Mouse (Mus musculus): ENCODE data around the gene Clcc1. TPM values are rescaled to one million over a fixed set of nuclear protein-coding genes. Genes with fewer than 3 reads are reported as not detected.
A peak's percentile ranks its signal among the peaks of the same experiment; 100 is the strongest.

The Clcc1 gene
- polyA plus RNA-seq, 1 experiment from 2014 or later: 67.4 TPM

GRCm38 (mm10) chr3:108713065-108713675 lies 59.5 kb downstream of the Clcc1 start:
- 45% methylated on average over 3 of the region's 3 CpGs for WGBS
- no peak for ATAC-seq (ENCODE audit: low read depth)
- no peak overlapping the region for H3K27ac ChIP-seq (replicated peaks; ENCODE audit: low read depth, low read length)
- no peaks in the 10 kb centered on the region for H3K36me3 ChIP-seq (ENCODE audit: control insufficient read depth, insufficient read depth, low read length)
- no peak overlapping the region for H3K4me2 ChIP-seq (ENCODE audit: low read depth, low read length)
- H3K27me3 ChIP-seq (replicated peaks; ENCODE audit: control insufficient read depth, insufficient read depth, low read length): no peaks in the 10 kb centered on the region
- H3K4me3 ChIP-seq (ENCODE audit: low read depth, low read length): no peak overlapping the region
- H3K9ac ChIP-seq (ENCODE audit: low read depth, low read length): no peak overlapping the region
- DNase-seq (ENCODE audit: low spot score): peak; percentile 16
- peaks cover 8% of the 10 kb centered on the region for H3K4me1 ChIP-seq (ENCODE audit: control insufficient read depth, insufficient read depth, low read length)
- H3K9me3 ChIP-seq (ENCODE audit: control insufficient read depth, low read length): no peaks in the 10 kb centered on the region

GRCm38 (mm10) chr3:108714837-108715236 lies 61.1 kb downstream of the Clcc1 start:
- WGBS: 95% methylated on average over 4 of the region's 4 CpGs
- Histone ChIP-seq H3K4me2 (ENCODE audit: low read depth, low read length) (no peak overlapping the region), H3K9ac (ENCODE audit: low read depth, low read length) (no peak overlapping the region), H3K4me1 (ENCODE audit: control insufficient read depth, insufficient read depth, low read length) (peaks cover 19% of the 10 kb centered on the region), H3K9me3 (ENCODE audit: control insufficient read depth, low read length) (no peaks in the 10 kb centered on the region), H3K36me3 (ENCODE audit: control insufficient read depth, insufficient read depth, low read length) (no peaks in the 10 kb centered on the region), H3K27ac (replicated peaks; ENCODE audit: low read depth, low read length) (no peak overlapping the region), H3K4me3 (ENCODE audit: low read depth, low read length) (no peak overlapping the region), H3K27me3 (replicated peaks; ENCODE audit: control insufficient read depth, insufficient read depth, low read length) (no peaks in the 10 kb centered on the region)
- DNase-seq (ENCODE audit: low spot score): no peak
- ATAC-seq (ENCODE audit: low read depth): no peak

- H3K27me3 ChIP-seq (replicated peaks; ENCODE audit: control insufficient read depth, insufficient read depth, low read length): no peaks in the 10 kb centered on the region
- H3K9me3 ChIP-seq (ENCODE audit: control insufficient read depth, low read length): no peaks in the 10 kb centered on the region
- DNase-seq (ENCODE audit: low spot score): no peak
- WGBS: 87% methylated on average over 3 of the region's 3 CpGs
- H3K27ac ChIP-seq (replicated peaks; ENCODE audit: low read depth, low read length): no peak overlapping the region
- no peaks in the 10 kb centered on the region for H3K36me3 ChIP-seq (ENCODE audit: control insufficient read depth, insufficient read depth, low read length)
- H3K9ac ChIP-seq (ENCODE audit: low read depth, low read length): no peak overlapping the region
- peaks cover 28% of the 10 kb centered on the region for H3K4me1 ChIP-seq (ENCODE audit: control insufficient read depth, insufficient read depth, low read length)
- no peak overlapping the region for H3K4me2 ChIP-seq (ENCODE audit: low read depth, low read length)
- H3K4me3 ChIP-seq (ENCODE audit: low read depth, low read length): no peak overlapping the region
- ATAC-seq (ENCODE audit: low read depth): no peak
These were observed 64.3 kb downstream of the Clcc1 start for GRCm38 (mm10) chr3:108717896-108718502.

DNA sequence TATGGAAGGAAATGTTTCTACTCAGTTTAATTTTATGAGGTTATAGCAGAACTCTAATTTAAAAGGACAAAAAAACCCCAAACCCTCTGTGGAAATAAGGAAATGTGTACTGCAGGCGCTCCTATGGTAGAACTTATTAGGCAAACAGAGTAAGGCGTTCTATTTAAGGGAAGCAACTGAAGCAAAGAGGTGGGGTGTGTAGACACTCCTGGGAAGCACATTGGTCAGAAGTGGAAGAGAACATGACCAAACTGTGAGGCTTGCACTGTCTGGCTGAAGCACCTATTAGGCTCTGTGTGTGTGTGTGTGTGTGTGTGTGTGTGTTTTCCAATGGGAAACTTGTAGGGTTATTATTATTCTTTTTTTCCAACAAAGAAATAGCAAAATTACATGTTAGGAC lies 65.6 kb downstream of the Clcc1 start:
- Histone ChIP-seq H3K4me1 (ENCODE audit: control insufficient read depth, insufficient read depth, low read length) (peaks cover 26% of the 10 kb centered on the region), H3K27ac (replicated peaks; ENCODE audit: low read depth, low read length) (no peak overlapping the region), H3K4me2 (ENCODE audit: low read depth, low read length) (peak overlapping the region; percentile 78), H3K9me3 (ENCODE audit: control insufficient read depth, low read length) (no peaks in the 10 kb centered on the region), H3K9ac (ENCODE audit: low read depth, low read length) (no peak overlapping the region), H3K27me3 (replicated peaks; ENCODE audit: control insufficient read depth, insufficient read depth, low read length) (no peaks in the 10 kb centered on the region), H3K4me3 (ENCODE audit: low read depth, low read length) (no peak overlapping the region), H3K36me3 (ENCODE audit: control insufficient read depth, insufficient read depth, low read length) (no peaks in the 10 kb centered on the region)
- 82% methylated on average over 2 of the region's 2 CpGs for whole genome bisulfite sequencing
- ATAC-seq (ENCODE audit: low read depth) (no peak), DNase-seq (ENCODE audit: low spot score) (no peak)

GRCm38 (mm10) chr3:108719761-108720160 lies 66.0 kb downstream of the Clcc1 start:
- Histone ChIP-seq H3K4me3 (ENCODE audit: low read depth, low read length) (no peak overlapping the region), H3K4me2 (ENCODE audit: low read depth, low read length) (peak overlapping the region; percentile 78), H3K27me3 (replicated peaks; ENCODE audit: control insufficient read depth, insufficient read depth, low read length) (no peaks in the 10 kb centered on the region), H3K36me3 (ENCODE audit: control insufficient read depth, insufficient read depth, low read length) (no peaks in the 10 kb centered on the region), H3K9me3 (ENCODE audit: control insufficient read depth, low read length) (no peaks in the 10 kb centered on the region), H3K4me1 (ENCODE audit: control insufficient read depth, insufficient read depth, low read length) (peaks cover 26% of the 10 kb centered on the region), H3K27ac (replicated peaks; ENCODE audit: low read depth, low read length) (no peak overlapping the region), H3K9ac (ENCODE audit: low read depth, low read length) (no peak overlapping the region)
- ATAC-seq (ENCODE audit: low read depth) (no peak), DNase-seq (ENCODE audit: low spot score) (no peak)
- 78% methylated on average over 3 of the region's 3 CpGs for WGBS

DNA sequence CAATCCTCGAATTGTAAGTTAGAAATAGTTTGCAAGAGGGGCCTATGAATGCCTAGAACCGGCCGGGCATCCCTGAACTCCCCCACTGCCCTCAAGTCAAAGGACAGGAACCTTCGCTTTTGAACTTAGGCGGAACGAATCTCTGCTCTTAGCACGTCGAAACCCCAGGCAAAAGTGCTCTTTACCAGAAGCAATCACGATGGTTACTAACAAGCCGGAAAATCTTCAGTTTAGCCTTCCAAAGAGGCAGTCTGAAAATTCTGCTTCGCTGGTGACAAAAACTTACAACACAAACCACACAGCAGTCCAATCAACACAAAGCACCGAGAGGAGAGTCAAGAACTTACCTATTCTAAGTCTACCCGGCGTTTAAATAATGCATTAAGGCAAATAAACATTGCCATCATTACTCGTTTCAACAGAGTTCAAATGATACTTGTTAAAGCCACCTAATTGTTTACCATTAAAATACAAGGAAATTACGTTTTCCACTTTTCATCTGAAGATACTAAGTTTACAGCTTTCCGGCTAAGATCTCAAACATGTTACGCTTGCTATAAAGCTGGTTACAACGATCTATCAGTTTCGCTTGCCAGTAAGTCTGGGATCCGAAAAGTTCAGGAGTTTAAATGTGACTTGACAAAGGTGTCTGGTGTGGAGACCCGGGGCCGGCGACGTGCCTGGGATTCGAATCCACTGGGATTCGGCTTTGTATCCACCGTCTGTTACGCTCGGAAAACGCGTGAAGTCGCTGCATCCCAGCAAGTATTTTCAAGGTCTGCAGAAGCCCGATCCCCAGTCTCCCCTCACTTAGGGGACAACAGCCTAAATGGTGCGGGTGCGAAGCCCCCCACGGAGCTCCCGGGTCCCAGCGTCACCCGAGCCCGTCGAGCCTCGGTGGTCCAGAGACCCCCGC lies 67.6 kb downstream of the Clcc1 start:
- under 1% methylated on average over 35 of the region's 44 CpGs for WGBS
- DNase-seq (ENCODE audit: low spot score) (peak; percentile 85), ATAC-seq (ENCODE audit: low read depth) (peak; percentile 42; the same call in 1 of the 2 replicates)
- Histone ChIP-seq H3K4me1 (ENCODE audit: control insufficient read depth, insufficient read depth, low read length) (peaks cover 26% of the 10 kb centered on the region), H3K4me3 (ENCODE audit: low read depth, low read length) (peak overlapping the region; percentile 80), H3K9me3 (ENCODE audit: control insufficient read depth, low read length) (no peaks in the 10 kb centered on the region), H3K27ac (replicated peaks; ENCODE audit: low read depth, low read length) (peak overlapping the region; percentile 91), H3K36me3 (ENCODE audit: control insufficient read depth, insufficient read depth, low read length) (no peaks in the 10 kb centered on the region), H3K4me2 (ENCODE audit: low read depth, low read length) (peak overlapping the region; percentile 78), H3K27me3 (replicated peaks; ENCODE audit: control insufficient read depth, insufficient read depth, low read length) (no peaks in the 10 kb centered on the region), H3K9ac (ENCODE audit: low read depth, low read length) (peak overlapping the region; percentile 91)

GRCm38 (mm10) chr3:108722036-108722872 lies 68.5 kb downstream of the Clcc1 start, which contains the start of gene Gpsm2:
Gene Gpsm2, minus strand, starts transcription at chr3:108722309.
- Histone ChIP-seq H3K4me3 (ENCODE audit: low read depth, low read length) (peak within 1 kb of the TSS; percentile 80), H3K9ac (ENCODE audit: low read depth, low read length) (peak within 1 kb of the TSS; percentile 91), H3K9me3 (ENCODE audit: control insufficient read depth, low read length) (no peaks in the 10 kb centered on the region), H3K4me1 (ENCODE audit: control insufficient read depth, insufficient read depth, low read length) (peaks cover 26% of the 10 kb centered on the region), H3K27ac (replicated peaks; ENCODE audit: low read depth, low read length) (peak within 1 kb of the TSS; percentile 91), H3K27me3 (replicated peaks; ENCODE audit: control insufficient read depth, insufficient read depth, low read length) (no peaks in the 10 kb centered on the region), H3K4me2 (ENCODE audit: low read depth, low read length) (peak within 1 kb of the TSS; percentile 78), H3K36me3 (ENCODE audit: control insufficient read depth, insufficient read depth, low read length) (no peaks in the 10 kb centered on the region)
- peak; percentile 98 for ATAC-seq (ENCODE audit: low read depth)
- WGBS: 3% methylated on average over 25 of the region's 53 CpGs
- peak; percentile 99 for DNase-seq (ENCODE audit: low spot score)

DNA sequence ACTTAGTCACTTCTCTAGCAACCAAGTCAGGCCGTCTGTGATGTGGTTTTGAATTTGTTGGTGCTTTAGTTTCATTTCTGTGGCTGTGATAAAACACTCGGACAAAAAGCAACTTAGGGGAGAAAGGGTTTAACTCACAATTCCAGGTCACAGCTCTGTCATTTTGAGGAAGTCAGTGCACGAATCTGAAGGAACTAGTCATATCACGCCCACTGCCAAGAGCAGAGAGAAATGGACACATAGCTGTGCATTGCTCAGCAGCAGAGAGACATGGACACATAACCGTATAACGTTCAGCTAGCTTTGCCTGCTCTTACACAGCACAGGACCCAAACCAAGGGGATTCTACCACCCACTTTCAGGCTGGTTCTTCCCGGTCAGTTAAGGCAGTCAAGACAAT lies 72.7 kb downstream of the Clcc1 start:
- H3K9ac ChIP-seq (ENCODE audit: low read depth, low read length): no peak overlapping the region
- H3K4me2 ChIP-seq (ENCODE audit: low read depth, low read length): no peak overlapping the region
- DNase-seq (ENCODE audit: low spot score) (no peak), ATAC-seq (ENCODE audit: low read depth) (no peak)
- WGBS: 87% methylated on average over 7 of the region's 7 CpGs
- H3K4me1 ChIP-seq (ENCODE audit: control insufficient read depth, insufficient read depth, low read length): peaks cover 3% of the 10 kb centered on the region; the same call in 1 of the 2 replicates
- H3K27ac ChIP-seq (replicated peaks; ENCODE audit: low read depth, low read length): no peak overlapping the region
- no peaks in the 10 kb centered on the region for H3K9me3 ChIP-seq (ENCODE audit: control insufficient read depth, low read length)
- no peak overlapping the region for H3K4me3 ChIP-seq (ENCODE audit: low read depth, low read length)
- no peaks in the 10 kb centered on the region for H3K36me3 ChIP-seq (ENCODE audit: control insufficient read depth, insufficient read depth, low read length)
- no peaks in the 10 kb centered on the region for H3K27me3 ChIP-seq (replicated peaks; ENCODE audit: control insufficient read depth, insufficient read depth, low read length)

Data from embryonic facial prominence, embryonic 14.5 days (tissue).